Mouse (Mus musculus): ENCODE results near the gene Ptbp2. TPM values are rescaled to one million over a fixed set of nuclear protein-coding genes. Genes with fewer than 3 reads are reported as not detected.

The Ptbp2 gene
- polyA plus RNA-seq, 1 experiment = 95.6 TPM

- H3K4me3 ChIP-seq (ENCODE audit: control insufficient read depth, low read depth, low read length) = no peak overlapping the region
- H3K27me3 ChIP-seq (ENCODE audit: control insufficient read depth, insufficient read depth, low read length) = no peaks in the 10 kb centered on the region
- H3K27ac ChIP-seq (ENCODE audit: control insufficient read depth, insufficient read depth, low read depth, low read length) = no peak overlapping the region
- no peaks in the 10 kb centered on the region for H3K4me1 ChIP-seq (ENCODE audit: control insufficient read depth, insufficient read depth, low read length)
- no peaks in the 10 kb centered on the region for H3K36me3 ChIP-seq (ENCODE audit: control insufficient read depth, insufficient read depth, low read length)
- TF ChIP-seq POLR2A (IDR thresholded peaks at IDR 0.05; ENCODE audit: control insufficient read depth, low read depth, low read length) (no peak), CTCF (IDR thresholded peaks at IDR 0.05; ENCODE audit: control insufficient read depth, insufficient read depth, insufficient replicate concordance, low read depth, low read length) (no peak)
Observed at GRCm38 (mm10) chr3:119701467-119701866, 82.8 kb downstream of the Ptbp2 start.

DNA sequence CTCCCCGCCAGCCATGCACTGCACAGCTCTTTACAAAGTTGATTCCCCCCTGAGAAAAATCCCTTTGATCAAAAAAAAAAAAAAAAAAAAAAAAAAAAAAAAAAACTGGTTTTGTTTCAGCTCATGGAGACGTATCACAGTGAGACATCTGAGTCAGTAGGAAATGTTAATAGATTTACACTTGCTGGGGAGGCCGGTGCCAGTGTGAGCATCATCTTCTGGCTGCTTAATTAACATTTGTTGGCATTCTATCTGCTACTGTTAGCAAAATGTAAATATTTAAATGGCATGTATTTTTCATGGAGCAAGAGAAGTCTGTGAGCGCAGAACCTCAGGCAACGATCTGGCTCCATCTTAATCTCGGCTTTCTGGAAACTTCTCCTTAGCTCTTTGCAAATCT, 99.5 kb downstream of the Ptbp2 start:
- Histone ChIP-seq H3K27ac (ENCODE audit: control insufficient read depth, insufficient read depth, low read depth, low read length) (no peak overlapping the region), H3K36me3 (ENCODE audit: control insufficient read depth, insufficient read depth, low read length) (no peaks in the 10 kb centered on the region), H3K4me1 (ENCODE audit: control insufficient read depth, insufficient read depth, low read length) (no peaks in the 10 kb centered on the region), H3K27me3 (ENCODE audit: control insufficient read depth, insufficient read depth, low read length) (no peaks in the 10 kb centered on the region), H3K4me3 (ENCODE audit: control insufficient read depth, low read depth, low read length) (no peak overlapping the region)
- TF ChIP-seq CTCF (IDR thresholded peaks at IDR 0.05; ENCODE audit: control insufficient read depth, insufficient read depth, insufficient replicate concordance, low read depth, low read length) (no peak), POLR2A (IDR thresholded peaks at IDR 0.05; ENCODE audit: control insufficient read depth, low read depth, low read length) (no peak)

All from testis, adult 2 months (tissue).